Comparison of ENCODE assay signal across 18 mouse cellular contexts in the genomic region with DNA sequence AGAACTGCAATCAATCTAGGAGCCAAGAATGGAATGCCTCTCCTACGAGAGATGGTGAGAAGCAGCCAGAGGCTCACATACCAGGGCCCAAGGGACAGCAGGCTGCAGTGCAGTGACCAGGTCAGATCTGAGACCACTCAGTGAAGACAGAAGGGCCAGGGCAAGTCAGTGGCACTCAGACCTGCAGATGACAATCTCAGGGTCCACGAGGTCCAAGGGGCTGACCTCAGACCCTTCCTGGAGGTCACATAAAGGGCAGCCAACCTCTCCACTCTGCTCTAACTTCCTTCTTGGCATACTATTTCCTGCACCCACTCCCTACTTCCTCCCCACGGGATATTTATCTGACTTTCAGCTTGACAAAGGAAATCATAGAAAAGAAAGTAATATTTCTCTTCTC. TPM values are rescaled to one million over a fixed set of nuclear protein-coding genes. Genes with fewer than 3 reads are reported as not detected.
DNase-seq lines count a peak whose midpoint lies in the region; ATAC-seq and TF ChIP-seq lines count a peak whose summit lies in the region.
"Had no signal": no experiment of that assay in that cellular context is flagged by ENCODE, and none has a peak within 500 bp of the region (broad histone marks: within the 10 kb centered on the region; RNA-seq: fewer than 3 reads in every experiment).

No protein-coding gene starts in this region.

- ATAC-seq in liver, postnatal 0 days: no peak
- peak; percentile 82 for ATAC-seq in megakaryocyte, adult 5-6 weeks (ENCODE audit: poor library complexity, severe bottlenecking)
- ATAC-seq: midbrain, embryonic 16.5 days had no signal

- H3K27ac ChIP-seq in heart, embryonic 10.5 days: peak overlapping the region; percentile 76
- no peak overlapping the region for H3K27ac ChIP-seq in liver, adult 2 months (replicated peaks; ENCODE audit: insufficient read depth, low read depth, low read length)
- H3K27ac ChIP-seq in liver, postnatal 0 days (ENCODE audit: low read depth): no peak overlapping the region
- H3K27ac ChIP-seq in cerebellum, adult 2 months (ENCODE audit: insufficient read depth, low read length): no peak overlapping the region
- H3K27ac ChIP-seq: embryonic facial prominence, embryonic 13.5 days; heart, embryonic 13.5 days; hindbrain, embryonic 12.5 days; neural tube, embryonic 12.5 days had no signal

- H3K9me3 ChIP-seq in heart, embryonic 10.5 days: no peaks in the 10 kb centered on the region
- no peaks in the 10 kb centered on the region for H3K9me3 ChIP-seq in liver, postnatal 0 days (ENCODE audit: low read length)
- H3K9me3 ChIP-seq: embryonic facial prominence, embryonic 13.5 days; heart, embryonic 13.5 days; hindbrain, embryonic 12.5 days; neural tube, embryonic 12.5 days had no signal

- no peak overlapping the region for H3K4me3 ChIP-seq in heart, embryonic 10.5 days
- H3K4me3 ChIP-seq in liver, adult 2 months (ENCODE audit: insufficient read depth, low read depth, low read length): no peak overlapping the region
- no peak overlapping the region for H3K4me3 ChIP-seq in liver, postnatal 0 days (ENCODE audit: low read depth, low read length)
- no peak overlapping the region for H3K4me3 ChIP-seq in cerebellum, adult 2 months (replicated peaks; ENCODE audit: insufficient read depth, low read depth, low read length)
- H3K4me3 ChIP-seq: embryonic facial prominence, embryonic 13.5 days; heart, embryonic 13.5 days; hindbrain, embryonic 12.5 days; neural tube, embryonic 12.5 days had no signal

- no peak for TF ChIP-seq EP300 in liver, postnatal 0 days (IDR thresholded peaks at IDR 0.05; ENCODE audit: low read depth)

- no peaks in the 10 kb centered on the region for H3K79me2 ChIP-seq in liver, adult 2 months (ENCODE audit: control insufficient read depth, insufficient read depth, low read length)

- H3K27me3 ChIP-seq in heart, embryonic 10.5 days (ENCODE audit: insufficient read depth, poor library complexity, severe bottlenecking): no peaks in the 10 kb centered on the region
- no peaks in the 10 kb centered on the region for H3K27me3 ChIP-seq in liver, adult 2 months (ENCODE audit: control insufficient read depth, insufficient read depth, low read length)
- no peaks in the 10 kb centered on the region for H3K27me3 ChIP-seq in liver, postnatal 0 days (ENCODE audit: insufficient read depth, low read length)
- H3K27me3 ChIP-seq in cerebellum, adult 2 months (ENCODE audit: control insufficient read depth, insufficient read depth, low read length): no peaks in the 10 kb centered on the region; the same call in 1 of the 2 replicates
- H3K27me3 ChIP-seq: embryonic facial prominence, embryonic 13.5 days; hindbrain, embryonic 12.5 days; neural tube, embryonic 12.5 days had no signal

- WGBS in heart, embryonic 10.5 days: 18% methylated on average over 3 of the region's 3 CpGs
- WGBS in liver, adult 2 months: 41% methylated on average over 3 of the region's 3 CpGs
- 15% methylated on average over 3 of the region's 3 CpGs for WGBS in liver, postnatal 0 days (ENCODE audit: insufficient replicate concordance)
- 36% methylated on average over 3 of the region's 3 CpGs for WGBS in cerebellum, adult 2 months

- no peaks in the 10 kb centered on the region for H3K36me3 ChIP-seq in heart, embryonic 10.5 days
- no peaks in the 10 kb centered on the region for H3K36me3 ChIP-seq in liver, adult 2 months (ENCODE audit: control insufficient read depth, insufficient read depth, low read length)
- H3K36me3 ChIP-seq in liver, postnatal 0 days (replicated peaks; ENCODE audit: insufficient read depth, low read length): no peaks in the 10 kb centered on the region
- H3K36me3 ChIP-seq: embryonic facial prominence, embryonic 13.5 days; heart, embryonic 13.5 days; hindbrain, embryonic 12.5 days; neural tube, embryonic 12.5 days had no signal

- peaks cover 13% of the 10 kb centered on the region for H3K4me1 ChIP-seq in heart, embryonic 10.5 days
- no peaks in the 10 kb centered on the region; the same call in 1 of the 2 replicates for H3K4me1 ChIP-seq in liver, adult 2 months (ENCODE audit: control insufficient read depth, insufficient read depth, low read length)
- no peaks in the 10 kb centered on the region for H3K4me1 ChIP-seq in liver, postnatal 0 days (ENCODE audit: insufficient read depth)
- no peaks in the 10 kb centered on the region for H3K4me1 ChIP-seq in cerebellum, adult 2 months (ENCODE audit: control insufficient read depth, insufficient read depth, low read length)
- H3K4me1 ChIP-seq: neural tube, embryonic 12.5 days had no signal

- TF ChIP-seq CTCF in liver, adult 2 months (IDR thresholded peaks at IDR 0.05; ENCODE audit: low read depth, low read length): no peak
- no peak for TF ChIP-seq CTCF in liver, postnatal 0 days (IDR thresholded peaks at IDR 0.05; ENCODE audit: low read depth)
- no peak for TF ChIP-seq CTCF in cerebellum, adult 2 months (IDR thresholded peaks at IDR 0.05; ENCODE audit: borderline replicate concordance, insufficient read depth, low read depth, low read length)

- DNase-seq in adrenal gland, adult 2 months: peak; percentile 27
- DNase-seq in adrenal gland, postnatal 25 days: no peak
- DNase-seq in heart, embryonic 10.5 days (ENCODE audit: low spot score): no peak
- DNase-seq in heart, postnatal 4 days: no peak
- peak; percentile 14 for DNase-seq in liver, adult 2 months (ENCODE audit: extremely low read depth, low read depth, low spot score)
- DNase-seq in liver, postnatal 0 days: no peak
- DNase-seq in cerebellum, adult 2 months: no peak
- DNase-seq: cerebellum, postnatal 14 days had no signal

- no peak overlapping the region for H3K9ac ChIP-seq in liver, adult 2 months (ENCODE audit: low read depth, low read length)
- no peak overlapping the region for H3K9ac ChIP-seq in liver, postnatal 0 days (replicated peaks)
- H3K9ac ChIP-seq: embryonic facial prominence, embryonic 13.5 days; heart, embryonic 13.5 days; hindbrain, embryonic 12.5 days; neural tube, embryonic 12.5 days had no signal

- no peak for TF ChIP-seq POLR2A in liver, adult 2 months (IDR thresholded peaks at IDR 0.05; ENCODE audit: extremely low read depth, insufficient read depth, low read length)
- TF ChIP-seq POLR2A in cerebellum, adult 2 months (IDR thresholded peaks at IDR 0.05; ENCODE audit: borderline replicate concordance, insufficient read depth, low read length): no peak

- no peak overlapping the region for H3K4me2 ChIP-seq in liver, postnatal 0 days (ENCODE audit: low read depth, low read length)
- H3K4me2 ChIP-seq: embryonic facial prominence, embryonic 13.5 days; heart, embryonic 13.5 days; hindbrain, embryonic 12.5 days; neural tube, embryonic 12.5 days had no signal

RNA-seq across cellular contexts. Expression of a gene that starts 59.5 kb away (rescaled TPM):
- not detected for total RNA-seq in adrenal gland, adult 2 months (2021)
- 0.10 TPM in 1 of 2 replicates, not detected in the other for polyA plus RNA-seq in adrenal gland, adult 2 months (2012; rRNA removed)
- total RNA-seq in adrenal gland, postnatal 25 days (2021): not detected in 2 replicates
- 0.62 and 2.6 TPM in 2 replicates for polyA plus RNA-seq in heart, embryonic 10.5 days (2016; fragmentation: Nextera tagmentation; extraction: Ambion mirVana)
- total RNA-seq in heart, postnatal 4 days (2021): not detected
- total RNA-seq in liver, adult 2 months (2014; rRNA removed): 0.07 TPM in 1 of 2 replicates, not detected in the other
- polyA plus RNA-seq in liver, adult 2 months (2012; rRNA removed): 0.07 TPM in 1 of 2 replicates, not detected in the other
- 0.08 and 0.09 TPM in 2 replicates for polyA plus RNA-seq in liver, postnatal 0 days (2015; fragmentation: Nextera tagmentation; extraction: Ambion mirVana)
- total RNA-seq in megakaryocyte, adult 5-6 weeks (2015): not detected in 2 replicates
- not detected in 2 replicates for total RNA-seq in megakaryocyte, adult 5-6 weeks (2017)
- 0.25 and 0.55 TPM in 2 replicates for polyA plus RNA-seq in cerebellum, adult 2 months (2012; rRNA removed)
- total RNA-seq: gastrocnemius, adult 8-10 months; layer of hippocampus, postnatal 14 days; MEL had no signal
- polyA plus RNA-seq: thymus, postnatal 0 days had no signal

Comparison
In these comparisons a context has a peak if more than half of its experiments do, and no peak if none do; other contexts are left out.
1. DNase-seq: peak in adrenal gland, adult 2 months (single experiment) and liver, adult 2 months (single experiment); none in adrenal gland, postnatal 25 days (single experiment), heart, embryonic 10.5 days (single experiment), heart, postnatal 4 days (single experiment), liver, postnatal 0 days (single experiment) and cerebellum, adult 2 months (0 of 2).